12 mouse cellular contexts compared by ENCODE assay signal in the genomic region with DNA sequence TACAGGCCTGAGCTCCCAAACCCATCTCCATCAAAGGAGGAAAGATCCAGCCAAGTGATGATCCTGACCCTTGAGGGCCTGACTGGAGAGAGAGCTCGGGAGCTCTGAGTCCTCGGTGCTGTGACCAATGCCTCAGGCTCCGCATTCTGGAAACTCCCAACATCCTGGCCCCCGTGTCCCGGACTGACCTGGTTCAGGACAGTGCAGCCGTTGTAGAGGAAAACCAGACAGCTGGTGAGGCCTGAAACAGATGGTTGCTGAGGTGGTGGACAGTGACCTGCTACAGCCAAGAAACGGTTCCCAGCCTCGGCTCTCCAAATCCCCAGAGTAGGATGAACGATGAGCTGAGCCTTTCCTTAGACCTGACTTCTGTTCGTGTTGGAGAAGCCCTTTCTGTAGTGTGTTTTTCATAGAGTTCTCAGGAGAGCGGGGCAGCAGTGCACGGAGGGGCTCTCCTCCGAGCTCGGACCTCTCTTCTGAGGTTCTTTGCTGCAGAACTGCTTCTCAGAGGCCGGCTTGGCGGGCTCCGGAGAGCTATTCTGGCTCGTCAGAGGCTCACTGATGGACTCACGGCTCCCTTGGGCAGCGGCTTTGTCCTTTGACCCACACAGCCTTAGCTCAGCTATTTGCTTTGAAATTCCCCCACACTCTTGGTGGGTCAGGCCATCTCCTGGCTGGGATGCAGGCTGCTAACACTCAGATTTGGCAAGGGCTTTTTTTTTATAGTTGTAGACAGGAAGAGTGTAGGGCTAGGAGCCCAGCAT. TPM values are rescaled to one million over a fixed set of nuclear protein-coding genes. Genes with fewer than 3 reads are reported as not detected.
DNase-seq lines count a peak whose midpoint lies in the region; ATAC-seq lines count a peak whose summit lies in the region.
"Had no signal": no experiment of that assay in that cellular context is flagged by ENCODE, and none has a peak within 500 bp of the region (broad histone marks: within the 10 kb centered on the region; RNA-seq: fewer than 3 reads in every experiment).

No protein-coding gene starts in this region.

- H3K4me3 ChIP-seq in embryonic facial prominence, embryonic 12.5 days: no peak overlapping the region
- no peak overlapping the region for H3K4me3 ChIP-seq in liver, embryonic 15.5 days (replicated peaks)

- no peak for ATAC-seq in embryonic facial prominence, embryonic 12.5 days (ENCODE audit: insufficient number of reproducible peaks, insufficient read depth, low FRiP score, low TSS enrichment)
- ATAC-seq in liver, embryonic 15.5 days (ENCODE audit: insufficient read depth): no peak
- ATAC-seq: hindbrain, postnatal 0 days had no signal

- H3K4me1 ChIP-seq in embryonic facial prominence, embryonic 12.5 days: peaks cover 13% of the 10 kb centered on the region
- H3K4me1 ChIP-seq in liver, embryonic 15.5 days (replicated peaks): peaks cover 72% of the 10 kb centered on the region

- H3K36me3 ChIP-seq in embryonic facial prominence, embryonic 12.5 days: peaks cover 74% of the 10 kb centered on the region
- H3K36me3 ChIP-seq in liver, embryonic 15.5 days (replicated peaks): peaks cover 35% of the 10 kb centered on the region

- 54% methylated on average over 20 of the region's 20 CpGs for WGBS in embryonic facial prominence, embryonic 12.5 days
- 75% methylated on average over 20 of the region's 20 CpGs for WGBS in liver, embryonic 15.5 days (ENCODE audit: insufficient replicate concordance)

- H3K27me3 ChIP-seq in embryonic facial prominence, embryonic 12.5 days: no peaks in the 10 kb centered on the region
- H3K27me3 ChIP-seq in liver, embryonic 15.5 days: no peaks in the 10 kb centered on the region

- H3K27ac ChIP-seq in embryonic facial prominence, embryonic 12.5 days: 0 out of 2 replicates have a peak overlapping the region, but pooled peaks have one; percentile 30
- H3K27ac ChIP-seq in liver, embryonic 15.5 days (replicated peaks): peak overlapping the region; percentile 11; the same call in 1 of the 2 replicates
- H3K27ac ChIP-seq: hindbrain, postnatal 0 days had no signal

- no peaks in the 10 kb centered on the region for H3K9me3 ChIP-seq in embryonic facial prominence, embryonic 12.5 days
- H3K9me3 ChIP-seq in liver, embryonic 15.5 days (replicated peaks): no peaks in the 10 kb centered on the region

- H3K4me2 ChIP-seq in embryonic facial prominence, embryonic 12.5 days (replicated peaks): no peak overlapping the region
- peak overlapping the region; percentile 1; the same call in 1 of the 2 replicates for H3K4me2 ChIP-seq in liver, embryonic 15.5 days

- DNase-seq in embryo, embryonic 10 days (ENCODE audit: low spot score): peak; percentile 36
- DNase-seq in embryo, embryonic 10.5 days (ENCODE audit: low spot score): no peak
- DNase-seq in lung, postnatal 10 days: peak; percentile 56
- no peak for DNase-seq in lung, postnatal 25 days (ENCODE audit: low spot score)
- DNase-seq in layer of hippocampus, adult 9-10 months (ENCODE audit: low spot score): no peak
- DNase-seq in spleen, adult 18-20 months: no peak
- DNase-seq: B cell, adult 2 months had no signal

- H3K9ac ChIP-seq in embryonic facial prominence, embryonic 12.5 days: no peak overlapping the region
- H3K9ac ChIP-seq in liver, embryonic 15.5 days: no peak overlapping the region

RNA-seq across cellular contexts. Expression of a gene that starts 17.6 kb away (rescaled TPM):
- 11.3 and 12.4 TPM in 2 replicates for polyA plus RNA-seq in embryonic facial prominence, embryonic 12.5 days (2016; fragmentation: Nextera tagmentation; extraction: Ambion mirVana)
- 0.30 and 0.39 TPM in 2 replicates for polyA plus RNA-seq in liver, embryonic 15.5 days (2015; fragmentation: Nextera tagmentation; extraction: Ambion mirVana)

RNA-seq across cellular contexts. Expression of a gene that starts 24.2 kb away (rescaled TPM):
- 117 and 125 TPM in 2 replicates for polyA plus RNA-seq in embryonic facial prominence, embryonic 12.5 days (2016; fragmentation: Nextera tagmentation; extraction: Ambion mirVana)
- 31.4 and 36.7 TPM in 2 replicates for polyA plus RNA-seq in liver, embryonic 15.5 days (2015; fragmentation: Nextera tagmentation; extraction: Ambion mirVana)

RNA-seq across cellular contexts. Expression of a gene that starts 40.8 kb away (rescaled TPM):
- polyA plus RNA-seq in embryonic facial prominence, embryonic 12.5 days (2016; fragmentation: Nextera tagmentation; extraction: Ambion mirVana): 474 and 481 TPM in 2 replicates
- 185 and 242 TPM in 2 replicates for polyA plus RNA-seq in liver, embryonic 15.5 days (2015; fragmentation: Nextera tagmentation; extraction: Ambion mirVana)

RNA-seq across cellular contexts. Expression of a gene that starts 47.3 kb away (rescaled TPM):
- polyA plus RNA-seq in embryonic facial prominence, embryonic 12.5 days (2016; fragmentation: Nextera tagmentation; extraction: Ambion mirVana): 0.39 TPM in 1 of 2 replicates, not detected in the other
- polyA plus RNA-seq in liver, embryonic 15.5 days (2015; fragmentation: Nextera tagmentation; extraction: Ambion mirVana): not detected in 2 replicates
- polyA plus RNA-seq: hindbrain, postnatal 0 days; liver, embryonic 16.5 days; small intestine, adult 2 months had no signal

RNA-seq across cellular contexts. Expression of a gene that starts 56.7 kb away (rescaled TPM):
- polyA plus RNA-seq in embryonic facial prominence, embryonic 12.5 days (2016; fragmentation: Nextera tagmentation; extraction: Ambion mirVana): 23.1 and 24.8 TPM in 2 replicates
- 5.4 and 5.8 TPM in 2 replicates for polyA plus RNA-seq in liver, embryonic 15.5 days (2015; fragmentation: Nextera tagmentation; extraction: Ambion mirVana)

Comparison
In these comparisons a context has a peak if more than half of its experiments do, and no peak if none do; other contexts are left out.
1. DNase-seq: peak in embryo, embryonic 10 days (single experiment) and lung, postnatal 10 days (single experiment); none in embryo, embryonic 10.5 days (single experiment), lung, postnatal 25 days (single experiment), layer of hippocampus, adult 9-10 months (single experiment) and spleen, adult 18-20 months (0 of 2).